Mouse (Mus musculus): Measurements from ENCODE around the gene Slc2a3. TPM values are rescaled to one million over a fixed set of nuclear protein-coding genes. Genes with fewer than 3 reads are reported as not detected.
A peak's percentile ranks its signal among the peaks of the same experiment; 100 is the strongest.
"Not testable (repeated sequence)": the region's sequence is repeated elsewhere in the genome, so short reads cannot be mapped to it uniquely, and the experiment has no call there.

The Slc2a3 gene
- total RNA-seq, 2 experiments from 2014 or later: 110 to 121 TPM

GRCm38 (mm10) chr6:122804418-122804817 is 3.0 kb upstream of the Slc2a3 start:
- peak; percentile 44 to 68 for DNase-seq

DNA sequence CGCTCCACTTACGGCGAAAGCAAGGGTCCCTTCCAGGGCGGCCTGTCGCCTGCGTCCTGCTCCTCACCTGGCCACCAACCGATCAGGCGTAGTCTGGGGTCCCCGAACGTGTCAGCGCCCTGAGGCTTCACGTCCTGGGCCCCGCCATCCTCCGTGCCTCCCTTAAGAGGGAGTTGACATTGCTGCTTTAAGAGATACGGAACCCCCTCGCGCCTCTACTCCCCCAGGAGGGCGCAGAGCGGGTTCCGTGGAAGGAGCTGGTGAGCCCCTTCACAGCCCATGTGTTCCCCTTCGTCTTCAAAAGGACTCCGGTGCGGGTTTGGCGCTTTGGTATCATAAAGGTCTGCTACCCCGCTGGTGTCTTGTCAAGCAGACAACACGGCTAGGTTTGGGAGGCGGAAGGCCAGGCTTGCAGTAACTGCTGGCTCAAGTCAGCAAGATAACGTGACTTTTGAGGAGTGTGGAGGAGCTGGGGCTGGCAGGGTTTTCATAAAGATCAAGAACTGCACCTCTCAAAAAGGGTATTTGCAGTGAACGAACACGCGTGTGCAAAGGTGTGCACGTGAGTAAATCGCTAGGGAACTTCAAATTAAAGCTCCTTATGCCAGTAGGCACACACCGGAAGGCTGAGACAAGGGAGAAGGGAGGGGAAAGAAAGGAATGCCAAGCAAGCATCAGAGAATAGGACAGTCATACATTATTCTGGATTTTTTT is 518 bp upstream of the Slc2a3 start:
- peak in 1 of 2 experiments; percentile 50 for DNase-seq

DNA sequence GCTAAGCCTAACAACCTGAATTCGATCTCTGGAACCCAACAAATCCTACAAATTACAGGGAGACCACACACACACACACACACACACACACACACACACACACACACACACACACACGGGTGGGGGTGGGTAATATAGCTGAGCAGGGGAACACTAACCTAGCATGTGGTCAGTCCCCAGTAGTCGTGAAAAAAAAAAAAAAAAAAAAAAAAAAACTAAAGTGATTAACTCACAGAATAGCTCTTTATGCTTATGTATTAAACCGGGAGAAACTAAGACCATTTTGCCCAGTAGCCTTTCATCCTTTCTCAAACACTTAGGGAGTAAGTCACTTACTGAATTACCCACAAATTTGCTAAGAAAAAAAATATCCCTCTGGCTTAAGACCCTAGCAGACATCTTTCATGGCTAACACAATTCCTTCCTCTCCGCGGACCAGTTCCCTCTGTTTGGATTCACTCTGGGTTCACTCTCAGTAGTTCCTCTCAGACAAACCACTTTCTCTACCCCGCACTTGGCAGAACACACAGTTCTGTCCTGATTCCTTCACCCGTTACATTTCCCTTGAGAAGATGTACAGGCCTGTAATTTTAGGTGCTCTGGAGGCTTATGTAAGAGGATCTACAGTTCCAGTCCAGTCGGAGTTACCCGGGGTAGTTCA is 670 bp downstream of the Slc2a3 start:
- DNase-seq: peak in 1 of 2 experiments; percentile 66

DNA sequence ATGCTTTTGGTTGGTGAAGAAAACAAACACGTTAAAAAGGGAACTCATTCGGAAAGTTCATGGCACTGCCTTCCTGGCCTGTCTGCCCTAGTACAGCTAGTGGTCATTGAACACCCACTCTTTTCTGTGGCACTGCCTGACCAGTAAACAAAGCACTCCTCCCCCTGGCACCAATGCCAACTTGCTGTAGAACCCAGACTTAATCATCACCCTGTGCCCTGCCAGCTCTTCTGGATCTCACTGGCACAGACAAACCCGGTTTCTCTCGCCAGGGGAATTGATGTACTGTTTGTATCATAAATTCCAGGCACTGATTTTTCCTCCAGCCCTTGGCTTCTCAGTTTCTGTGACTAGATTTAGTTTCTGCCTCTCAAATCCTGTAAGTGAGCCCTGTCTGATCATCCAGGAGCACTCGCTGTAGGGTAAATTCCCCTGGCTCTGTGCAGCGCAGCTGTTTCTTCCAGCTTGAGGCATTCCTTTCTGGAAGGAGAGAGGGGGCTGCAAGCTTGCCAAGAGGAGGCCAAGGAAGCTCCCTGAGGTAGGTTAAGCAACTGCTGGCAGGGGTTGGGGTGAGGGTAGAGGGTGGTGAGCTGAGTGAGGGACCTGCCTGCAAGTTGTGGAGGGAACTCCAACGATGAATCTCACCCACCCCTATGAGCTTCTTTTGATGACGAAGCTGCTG is 6.0 kb downstream of the Slc2a3 start:
- DNase-seq: peak in 1 of 2 experiments; percentile 16

DNA sequence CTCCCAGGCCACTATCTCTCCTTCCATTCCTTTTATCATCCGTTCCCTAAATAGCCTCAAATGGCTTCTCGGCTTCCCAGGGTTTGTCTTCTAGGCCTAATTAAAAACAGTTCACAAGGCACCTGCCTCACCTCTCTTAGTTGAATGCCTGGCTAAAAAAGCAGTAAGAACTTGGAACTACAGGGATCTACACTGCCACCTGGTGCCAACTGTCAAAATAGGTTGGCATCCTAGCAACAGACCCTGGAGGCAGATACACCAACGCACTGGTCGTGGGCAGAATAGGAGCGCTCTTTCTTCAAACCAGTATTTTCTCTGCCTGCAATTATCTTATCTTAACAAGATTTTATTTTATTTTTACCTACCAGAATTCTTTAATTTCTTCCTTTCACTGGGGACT is 15.2 kb downstream of the Slc2a3 start:
- peak; percentile 71 to 76 for DNase-seq

GRCm38 (mm10) chr6:122784866-122785265 is 16.6 kb downstream of the Slc2a3 start:
- DNase-seq: no peak

DNA sequence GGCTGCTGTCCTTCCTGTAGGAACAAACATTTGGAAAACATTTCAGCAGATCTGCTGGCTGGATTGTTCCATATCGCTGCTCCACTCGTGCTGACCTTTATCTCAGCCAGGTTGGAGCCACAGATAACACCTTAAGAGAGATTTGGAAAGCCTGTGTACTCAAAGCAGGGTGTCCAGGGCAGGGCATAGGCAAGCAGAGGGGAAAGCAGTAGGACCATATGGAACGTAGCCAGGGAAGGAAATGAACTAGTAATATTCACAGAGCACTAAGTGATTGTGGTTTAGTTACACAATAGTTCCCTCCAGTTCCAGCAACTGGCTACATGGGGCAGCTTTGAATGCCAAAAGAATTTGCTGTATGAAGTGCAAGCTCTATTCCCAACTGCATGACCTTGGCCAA is 19.3 kb downstream of the Slc2a3 start:
- DNase-seq: no peak

DNA sequence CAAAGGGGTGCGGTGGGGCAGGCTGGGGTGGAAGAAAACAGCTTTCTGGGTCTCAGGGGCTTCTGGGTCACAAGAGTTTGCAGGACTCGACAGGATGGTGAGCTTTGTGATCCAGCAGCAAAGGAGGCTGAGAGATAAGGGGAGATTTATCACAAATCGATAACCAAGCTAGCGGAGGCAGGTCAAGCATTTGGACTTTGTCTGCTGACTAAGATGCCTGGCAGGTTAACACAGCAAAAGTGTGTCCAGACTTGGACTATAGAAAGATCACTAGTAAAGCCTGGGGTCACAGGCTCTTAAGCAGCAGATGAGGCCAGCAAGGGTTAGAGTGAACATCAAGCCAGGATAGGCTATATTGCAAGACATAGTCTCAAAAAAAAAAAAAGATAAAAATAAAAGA is 20.3 kb downstream of the Slc2a3 start:
- DNase-seq: no peak

GRCm38 (mm10) chr6:122779916-122780315 is 21.5 kb downstream of the Slc2a3 start:
- no peak for DNase-seq

DNA sequence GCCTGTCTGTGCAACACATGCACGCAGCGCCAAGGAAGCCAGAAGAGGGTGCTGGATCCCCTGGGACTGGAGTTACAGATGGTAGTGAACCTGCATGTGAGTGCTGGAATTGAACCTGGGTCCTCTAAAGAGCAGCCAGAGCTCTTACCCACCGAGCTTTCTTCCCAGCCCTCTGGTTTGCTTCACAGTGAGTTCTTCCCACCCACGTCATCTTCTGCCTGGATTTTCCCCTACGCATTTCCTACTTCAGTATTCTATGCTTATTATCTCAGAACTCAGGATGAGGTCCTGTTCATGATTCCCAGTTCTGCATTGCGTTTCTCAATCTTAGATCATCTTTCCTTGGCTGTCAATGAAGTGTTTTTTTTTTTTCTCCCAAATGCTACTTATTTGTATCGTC is 25.4 kb downstream of the Slc2a3 start:
- no peak for DNase-seq

- no peak for DNase-seq
Measured at GRCm38 (mm10) chr6:122774345-122774744, 27.1 kb downstream of the Slc2a3 start.

GRCm38 (mm10) chr6:122772701-122773100 is 28.7 kb downstream of the Slc2a3 start:
- no peak for DNase-seq

- no peak for DNase-seq
Measured at GRCm38 (mm10) chr6:122770760-122771315, 30.6 kb downstream of the Slc2a3 start.

DNA sequence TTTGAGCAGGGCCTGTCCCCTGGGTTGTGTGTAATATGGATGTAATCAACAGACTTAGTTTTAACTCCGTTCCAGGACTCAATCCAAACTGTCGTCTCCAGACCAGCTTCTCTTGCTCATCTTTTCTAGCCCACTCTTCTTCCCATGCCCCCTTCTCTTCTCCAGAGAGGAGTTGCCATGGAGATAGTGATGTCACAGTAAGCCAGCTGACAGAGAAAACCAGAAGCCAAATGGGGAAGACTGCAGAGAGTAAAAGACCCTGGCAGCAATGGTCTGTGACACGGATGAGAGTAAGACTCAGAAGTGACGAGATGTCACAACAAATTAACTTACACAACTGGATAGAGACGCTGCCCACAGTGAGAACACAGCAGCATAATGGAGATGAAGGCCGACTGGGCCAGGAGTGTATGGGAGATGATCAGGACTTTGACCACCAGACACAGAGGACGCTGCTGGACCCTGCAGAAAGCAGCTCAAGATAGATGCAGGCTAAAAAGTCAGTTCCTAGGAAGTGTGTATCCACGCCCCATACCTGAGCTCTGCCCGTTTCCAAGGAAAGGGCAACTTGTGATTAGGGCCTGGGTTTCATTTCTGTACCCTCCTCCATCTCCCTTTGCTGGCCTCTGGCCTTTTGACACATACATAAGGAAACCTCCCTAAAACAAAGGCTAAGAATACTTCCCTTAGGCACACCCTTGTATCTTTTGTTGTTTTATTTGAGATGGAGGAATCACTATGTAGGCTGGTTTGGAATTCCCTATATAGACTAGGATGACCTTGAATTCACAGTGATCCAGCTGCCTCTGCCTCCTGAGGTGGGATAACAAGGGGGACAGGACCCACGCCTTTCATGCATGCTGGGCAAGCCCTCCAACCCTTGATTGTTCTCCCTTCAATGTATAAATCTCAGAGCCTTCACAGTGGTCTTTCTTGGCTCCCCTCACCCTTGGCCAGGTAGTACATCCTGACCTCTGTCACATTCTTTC is 31.4 kb downstream of the Slc2a3 start:
- DNase-seq: no peak

- no peak for DNase-seq
Measured at GRCm38 (mm10) chr6:122768256-122768655, 33.2 kb downstream of the Slc2a3 start.

DNA sequence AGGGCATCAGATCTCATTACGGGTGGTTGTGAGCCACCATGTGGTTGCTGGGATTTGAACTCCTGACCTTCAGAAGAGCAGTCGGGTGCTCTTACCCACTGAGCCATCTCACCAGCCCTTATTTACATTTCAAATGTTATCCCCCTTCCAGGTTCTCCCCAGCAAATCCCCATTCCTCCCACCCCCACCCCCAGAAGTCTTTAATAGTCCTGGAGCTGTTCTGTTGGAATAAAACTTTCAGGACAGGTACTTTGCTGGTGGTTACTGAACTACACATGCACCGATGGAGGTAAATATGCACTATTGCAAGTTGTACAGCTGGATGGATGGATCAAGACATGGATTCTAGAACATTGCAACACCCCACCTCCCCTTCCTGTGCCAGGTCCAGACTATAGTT is 34.4 kb downstream of the Slc2a3 start:
- DNase-seq: not testable (repeated sequence)

DNA sequence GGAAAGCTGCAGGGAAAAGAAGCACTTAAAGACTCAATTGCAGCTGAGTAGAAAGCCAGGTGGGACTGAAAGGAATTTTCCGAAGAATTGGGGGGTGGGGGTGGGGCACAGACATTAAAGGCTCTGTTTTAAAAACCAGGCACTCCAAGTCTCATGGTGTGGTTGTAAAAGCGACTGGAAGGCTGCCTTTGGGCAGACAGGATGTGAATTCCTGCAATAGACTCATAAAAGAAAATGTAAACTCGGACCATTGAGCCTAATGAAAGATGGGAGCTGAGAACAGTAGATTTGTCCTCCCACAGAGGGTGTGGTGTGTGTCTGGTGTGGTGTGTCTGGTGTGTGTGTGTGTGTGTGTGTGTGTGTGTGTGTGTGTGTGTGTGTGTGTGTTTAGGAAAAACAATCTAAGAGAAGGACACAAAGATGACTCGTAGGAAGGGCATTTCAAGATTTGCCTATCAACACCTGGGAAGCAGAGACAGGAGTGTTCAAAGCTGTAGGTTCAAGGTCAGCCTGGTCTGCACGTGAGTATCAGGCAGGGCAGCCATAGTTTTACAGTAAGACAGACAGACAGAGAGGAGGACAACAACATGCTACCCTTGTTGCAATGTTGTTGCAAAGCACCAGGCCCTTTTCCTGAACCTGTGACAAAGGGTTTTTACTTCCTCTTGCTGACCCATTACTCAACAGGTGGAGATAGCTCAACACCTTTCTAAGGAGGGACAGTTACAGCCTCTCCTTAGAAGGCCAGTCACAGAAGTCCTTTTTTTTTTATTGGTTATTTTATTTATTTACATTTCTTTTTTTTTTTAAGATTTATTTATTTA is 35.1 kb downstream of the Slc2a3 start:
- no peak for DNase-seq

GRCm38 (mm10) chr6:122765298-122765956 is 36.0 kb downstream of the Slc2a3 start:
- no peak for DNase-seq

GRCm38 (mm10) chr6:122764446-122765297 is 36.8 kb downstream of the Slc2a3 start:
- peak; percentile 71 for DNase-seq
